Mouse (Mus musculus): Measurements from ENCODE around the gene Kdm4a.

DNA sequence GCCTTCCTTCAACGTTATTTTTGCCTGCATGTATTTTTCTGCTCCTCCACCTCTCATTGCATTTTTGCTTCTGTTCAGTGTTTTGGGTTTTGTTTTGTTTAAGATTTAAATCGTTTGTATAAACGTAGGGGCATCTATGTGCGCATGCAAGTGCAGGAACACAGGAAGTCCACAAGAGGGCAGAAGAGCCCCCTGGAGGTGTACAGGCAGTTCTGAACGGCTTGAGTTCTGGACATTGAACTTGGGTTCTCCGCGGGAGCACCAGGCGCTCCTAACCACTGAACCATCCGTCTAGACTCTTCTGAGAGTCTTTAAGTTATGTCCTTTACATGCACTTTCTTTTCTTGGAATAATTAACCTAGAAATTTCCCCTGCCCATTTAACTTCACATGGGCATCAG is 89.9 kb downstream of the Kdm4a start:
- TF ChIP-seq CTCF (IDR thresholded peaks at IDR 0.05; ENCODE audit: borderline replicate concordance, insufficient read depth, low read length) (peak; percentile 49; the same call in 1 of the 2 replicates), POLR2A (IDR thresholded peaks at IDR 0.05; ENCODE audit: low read depth, low read length) (no peak)
